Mouse (Mus musculus) granulocyte monocyte progenitor cell, adult 5-6 weeks (primary cell): ENCODE data around the gene Tnc. TPM values are rescaled to one million over a fixed set of nuclear protein-coding genes. Genes with fewer than 3 reads are reported as not detected.

Experiments
- ATAC-seq: replicated peaks from 2 replicates; pipeline ENCODE4 v1.8.0; 2016; ENCODE audit warnings: mild to moderate bottlenecking, moderate TSS enrichment, inconsistent platforms; ENCODE audit not compliant: poor library complexity, severe bottlenecking
- total RNA-seq, 2 experiments: library from RNA; stranded (forward) in 1 of 2; stranded (reverse) in 1 of 2; fragments of 200-712, 200-1000 nt in 1 of 2; fragments of >200 nt in 1 of 2; fragmentation: Nextera tagmentation in 1 of 2; gene quantifications; 2 replicates each; pipeline ENCODE4 v1.2.3; 2014 to 2017

Tnc gene
- total RNA-seq (2014; fragmentation: Nextera tagmentation) (not detected in 2 replicates), total RNA-seq (2017) (0.17 TPM in 1 of 2 replicates, not detected in the other)

DNA sequence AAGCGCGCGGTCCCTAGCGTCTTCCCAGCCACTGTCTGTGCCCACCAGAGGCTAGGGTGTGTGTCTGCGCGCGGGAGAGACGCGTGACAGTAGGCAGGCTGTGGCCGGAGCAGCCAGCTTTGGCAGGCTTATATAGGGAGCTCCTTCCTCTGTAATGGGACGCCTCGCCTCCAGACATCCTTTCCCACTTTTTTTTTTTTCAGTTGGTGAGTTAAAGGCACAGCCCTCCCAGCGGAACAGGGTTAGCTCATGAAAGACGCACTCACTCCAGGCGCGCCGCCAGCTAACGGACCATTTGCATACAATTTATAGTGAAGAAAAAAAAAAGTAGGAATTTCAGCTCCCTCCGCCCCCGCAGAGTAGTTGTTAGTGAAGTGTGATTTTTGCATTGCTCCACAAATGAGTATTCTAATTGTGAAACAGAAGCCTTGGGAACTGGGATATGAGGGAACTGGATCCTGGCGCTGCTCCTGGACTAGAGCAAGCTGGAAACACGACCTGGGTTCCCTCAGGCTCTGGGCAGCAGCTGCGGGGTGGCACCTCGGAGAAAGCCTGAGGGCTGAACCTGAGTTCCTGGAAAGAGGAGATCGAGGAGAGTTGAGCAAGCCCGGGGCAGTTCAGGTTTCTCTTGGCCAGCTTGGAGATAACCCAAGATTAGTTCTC is at the start of gene Tnc:
Gene Tnc (minus strand): TSS at position 185 of the 663 bp plus-strand sequence.
- ATAC-seq = peak; percentile 46; the same call in 1 of the 2 replicates

DNA sequence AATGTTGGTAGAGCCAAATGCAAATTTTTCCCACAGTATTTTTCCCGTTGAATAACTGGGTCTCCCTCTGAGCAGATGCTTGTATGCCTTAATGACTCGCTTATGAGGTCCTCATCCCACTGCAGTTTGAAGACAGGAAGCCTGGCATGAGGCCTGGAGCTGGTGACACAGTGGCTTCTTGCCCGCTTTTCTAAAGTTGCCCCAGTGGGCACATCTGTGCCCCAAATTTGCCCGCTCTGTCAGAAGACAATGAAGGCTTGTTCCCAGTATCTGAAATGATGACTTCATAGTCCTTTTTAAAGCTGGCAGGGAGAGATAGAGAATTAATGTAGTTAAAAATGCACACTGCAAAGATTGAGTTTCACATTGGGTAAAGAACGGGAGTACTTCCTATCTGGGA is 47.4 kb upstream of the Tnc start:
- no peak for ATAC-seq

DNA sequence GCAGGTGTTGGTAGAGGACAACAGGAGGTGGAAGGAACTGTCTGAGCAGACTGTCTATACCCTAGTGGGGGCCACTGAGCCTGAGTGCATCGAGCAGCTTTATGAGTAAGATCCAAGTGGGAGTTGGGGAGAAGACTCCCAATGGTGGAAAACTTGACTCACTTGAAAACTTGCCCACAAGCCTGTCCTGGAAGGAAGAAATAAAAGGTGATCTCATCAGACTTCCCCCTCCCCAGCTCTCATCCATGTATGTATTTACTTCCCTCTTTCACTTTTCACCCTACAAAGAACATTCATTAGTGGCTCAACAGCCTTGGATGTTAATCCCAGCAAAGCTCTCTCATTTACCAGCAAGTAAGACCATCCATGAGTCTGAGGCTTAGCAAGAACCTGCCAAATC is 46.0 kb upstream of the Tnc start:
- ATAC-seq = peak; percentile 50

DNA sequence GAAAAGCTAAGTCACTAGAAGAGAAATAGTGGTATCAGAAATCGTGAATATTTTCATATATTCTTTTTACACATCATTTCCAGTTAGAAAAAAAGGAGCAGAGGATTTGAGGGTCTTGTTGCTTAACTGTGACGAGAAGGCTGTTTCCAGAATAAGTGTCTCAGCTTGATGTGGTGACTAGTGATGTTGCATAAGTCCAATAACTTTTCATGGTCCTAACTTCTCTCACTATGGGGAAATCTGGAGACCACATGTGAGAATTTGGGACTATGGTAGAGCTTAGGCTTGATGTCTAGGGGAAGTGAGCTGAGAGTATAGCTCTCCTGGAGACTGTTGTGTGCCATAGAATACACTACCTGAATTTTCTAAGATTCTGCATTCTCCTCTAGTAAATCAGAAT is 42.6 kb upstream of the Tnc start:
- peak; percentile 60 for ATAC-seq

DNA sequence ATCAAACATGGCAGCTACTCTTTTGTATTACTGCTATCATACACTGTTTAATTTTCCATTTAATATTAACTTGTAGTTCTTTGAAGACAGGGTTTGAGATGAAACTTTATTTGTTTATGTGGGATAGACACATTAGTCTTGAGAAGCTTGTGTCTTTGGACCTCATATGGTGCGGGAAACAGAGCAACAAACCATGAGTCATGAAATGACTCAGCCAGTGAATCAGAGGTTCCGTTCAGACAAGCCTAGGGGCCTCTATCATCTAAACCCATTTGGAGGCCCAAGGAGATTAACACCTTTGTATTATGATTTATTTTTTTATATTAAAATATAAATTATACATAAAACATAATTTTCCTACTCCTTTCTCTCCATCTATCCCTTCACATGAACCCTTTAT is 40.9 kb upstream of the Tnc start:
- ATAC-seq = no peak

DNA sequence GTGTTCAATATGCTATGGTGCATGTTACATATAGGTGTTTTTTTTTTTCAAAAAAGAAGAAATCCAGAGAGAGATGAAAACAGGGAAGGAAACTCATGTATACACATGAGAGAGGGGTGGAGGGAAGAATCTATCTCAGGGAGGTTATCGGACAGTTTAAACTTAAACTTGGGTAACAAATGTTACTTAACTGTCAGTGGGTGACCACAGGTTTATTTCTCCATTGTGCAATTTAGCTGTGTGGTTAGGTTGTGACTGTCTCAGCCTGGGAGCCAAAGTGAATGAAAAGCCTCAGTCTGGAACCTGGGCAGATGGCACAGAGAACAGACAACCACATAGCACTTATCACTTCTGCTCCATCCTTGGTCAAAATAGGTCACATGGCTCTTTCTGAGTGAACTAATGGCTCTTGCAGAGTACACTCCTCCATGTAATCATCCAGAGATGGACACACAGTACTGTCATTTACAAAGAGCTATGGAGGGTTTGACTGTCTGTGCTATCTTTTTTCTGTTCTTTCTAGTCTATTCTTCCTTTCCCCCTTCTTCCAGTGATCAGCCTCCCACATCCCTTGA is 39.3 kb upstream of the Tnc start:
- ATAC-seq = peak; percentile 92

DNA sequence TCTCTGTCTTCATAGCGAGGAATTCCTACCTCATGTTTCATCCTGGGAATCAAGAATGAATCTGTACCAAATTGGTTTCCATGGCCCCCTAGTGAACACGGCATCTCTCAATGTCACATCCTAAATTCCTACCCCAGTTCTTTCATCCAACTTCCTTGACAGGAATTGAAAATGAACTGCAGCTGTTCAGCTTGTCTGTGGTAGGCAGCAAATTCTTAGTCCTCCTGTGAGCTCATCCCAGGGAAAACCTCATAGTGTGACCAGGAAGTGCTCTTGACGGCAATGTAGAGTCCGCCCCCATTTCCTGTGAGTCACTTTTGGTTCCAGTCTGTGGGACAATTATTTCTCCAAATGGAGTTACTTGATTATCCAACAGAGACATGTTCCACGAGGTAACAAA is 37.0 kb upstream of the Tnc start:
- peak; percentile 64 for ATAC-seq

DNA sequence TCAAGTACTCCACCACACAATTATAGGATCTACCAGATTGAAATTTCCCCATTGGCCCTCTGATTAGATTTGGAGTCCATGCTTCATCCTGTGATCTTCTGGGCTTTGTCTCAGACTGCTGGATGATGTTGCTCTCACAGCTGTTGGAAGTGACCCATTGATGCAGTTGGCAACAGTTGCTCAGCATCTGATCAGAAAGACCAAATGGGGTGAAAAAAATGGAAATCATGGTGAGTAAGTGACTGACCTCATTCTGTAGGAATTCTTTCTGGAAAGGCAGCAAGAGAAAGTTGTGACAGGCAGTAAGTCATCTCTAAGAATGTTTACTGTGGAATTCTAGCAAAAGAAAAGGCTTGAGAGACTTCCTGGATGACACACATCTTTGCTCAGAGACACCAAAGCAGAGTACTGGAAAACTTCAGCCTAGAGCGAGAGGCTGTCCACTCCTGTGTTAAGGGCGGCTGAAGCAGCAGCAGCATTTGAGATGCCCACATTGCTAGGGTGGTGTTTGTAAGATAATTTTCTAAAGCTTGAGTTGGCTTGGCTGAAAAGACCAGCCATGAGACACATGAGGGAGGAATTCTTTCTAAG is 31.3 kb upstream of the Tnc start:
- ATAC-seq = no peak

DNA sequence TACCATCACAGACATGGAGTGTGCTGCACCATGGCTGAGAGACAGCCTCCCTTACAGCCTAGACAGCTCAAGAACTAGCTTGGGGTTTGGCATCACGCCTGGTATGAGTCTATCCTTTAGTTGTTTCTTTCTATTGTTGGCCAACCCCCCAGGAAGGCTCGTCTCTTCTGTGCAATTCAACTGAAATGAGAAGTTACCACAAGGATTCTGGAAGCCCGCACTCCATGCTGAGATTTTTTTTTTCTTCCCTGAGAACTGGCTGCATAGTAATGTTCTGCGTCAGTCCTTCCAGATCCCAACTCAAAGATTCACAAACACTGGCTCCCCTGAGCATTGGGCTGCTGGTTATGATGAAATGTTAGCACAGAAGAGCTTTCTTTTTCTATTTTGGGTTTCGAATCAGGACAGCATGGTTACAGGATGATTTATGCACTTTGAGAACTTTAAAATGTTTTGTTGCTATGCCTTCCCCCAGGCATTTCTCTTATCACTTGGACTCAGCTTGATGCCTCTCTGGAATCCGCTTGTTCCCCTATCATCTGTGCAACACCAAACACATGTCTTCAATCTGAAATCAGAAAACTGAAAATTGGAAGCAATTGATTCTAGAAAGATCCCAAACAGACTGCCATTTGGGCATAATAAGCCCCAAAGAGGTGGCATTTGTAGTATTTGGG is 29.7 kb upstream of the Tnc start:
- ATAC-seq = no peak

DNA sequence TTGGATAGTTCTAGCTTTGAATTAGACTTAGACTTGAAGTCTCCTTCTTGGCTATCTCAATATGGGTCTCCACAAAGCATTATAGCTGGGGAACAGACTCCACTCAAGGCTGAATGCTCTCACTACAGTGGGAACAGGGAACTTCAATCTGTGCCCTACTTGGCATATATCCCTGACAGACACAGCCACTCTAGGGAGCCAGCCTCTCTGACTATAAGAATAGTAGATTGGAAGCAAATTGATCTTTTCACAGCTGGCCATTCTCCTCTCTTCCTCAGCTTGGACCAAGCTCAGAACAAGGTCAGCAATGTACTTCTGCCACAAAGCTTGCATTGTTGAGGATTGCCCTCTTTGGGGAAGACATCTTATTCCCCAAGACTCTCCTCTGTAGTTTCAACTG is 27.9 kb upstream of the Tnc start:
- ATAC-seq = no peak

DNA sequence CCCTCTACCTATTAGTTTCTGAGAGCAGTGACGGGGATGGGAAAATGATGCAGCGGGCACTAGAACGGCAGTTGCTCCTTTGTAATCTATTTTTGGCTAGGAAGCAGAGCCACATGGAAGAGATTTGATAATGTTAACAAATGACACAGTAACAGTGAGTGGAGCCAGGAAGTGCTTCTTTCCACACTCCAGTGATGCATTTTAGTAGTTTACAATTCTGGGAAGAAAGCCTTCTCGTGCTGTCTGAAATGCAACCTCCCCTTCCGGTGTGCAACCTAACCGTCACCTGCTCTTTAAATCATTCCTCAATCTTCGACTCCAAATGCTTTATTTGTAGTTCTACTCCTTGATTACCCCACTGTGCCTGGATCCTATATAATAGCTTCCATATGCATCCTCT is 20.6 kb upstream of the Tnc start:
- no peak for ATAC-seq

DNA sequence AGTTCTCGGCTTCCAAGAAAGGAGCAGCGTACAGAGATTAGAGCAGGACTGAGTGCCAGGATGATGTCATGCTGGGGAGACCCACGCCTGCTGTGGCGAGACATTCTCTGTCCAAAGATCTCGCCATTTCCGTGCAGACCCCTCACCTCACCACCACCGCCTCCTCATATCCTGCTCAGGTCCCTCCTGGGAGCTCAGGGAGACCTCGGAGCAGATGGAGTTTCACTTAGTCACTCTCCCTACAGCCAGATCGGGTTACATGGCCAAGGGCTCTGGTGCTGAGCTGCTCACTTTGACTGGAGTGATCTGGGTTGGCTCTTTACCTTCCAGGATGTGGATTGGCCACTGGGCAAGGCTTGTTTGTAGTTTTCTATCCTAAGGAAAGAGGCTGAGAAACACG is 18.5 kb upstream of the Tnc start:
- ATAC-seq = no peak; the same call in 1 of the 2 replicates

DNA sequence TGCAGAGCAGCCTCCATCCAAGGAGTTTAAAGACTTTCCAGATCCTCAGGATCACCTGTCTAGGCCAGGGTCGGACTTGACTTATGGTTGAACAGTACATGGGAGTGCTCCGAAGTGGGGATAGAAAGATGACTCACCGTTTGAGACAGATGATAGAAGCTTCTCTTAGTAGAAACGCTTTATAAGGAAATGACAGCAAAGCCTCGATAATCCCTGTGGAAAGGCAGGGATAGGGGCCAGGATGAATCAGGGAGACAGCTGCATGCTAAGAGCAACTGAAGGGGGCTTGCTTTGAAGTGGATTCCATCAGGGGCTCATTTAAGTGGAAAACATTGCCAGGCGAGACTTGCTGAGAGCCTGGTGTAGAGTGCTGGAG is 12.0 kb upstream of the Tnc start:
- ATAC-seq = no peak

DNA sequence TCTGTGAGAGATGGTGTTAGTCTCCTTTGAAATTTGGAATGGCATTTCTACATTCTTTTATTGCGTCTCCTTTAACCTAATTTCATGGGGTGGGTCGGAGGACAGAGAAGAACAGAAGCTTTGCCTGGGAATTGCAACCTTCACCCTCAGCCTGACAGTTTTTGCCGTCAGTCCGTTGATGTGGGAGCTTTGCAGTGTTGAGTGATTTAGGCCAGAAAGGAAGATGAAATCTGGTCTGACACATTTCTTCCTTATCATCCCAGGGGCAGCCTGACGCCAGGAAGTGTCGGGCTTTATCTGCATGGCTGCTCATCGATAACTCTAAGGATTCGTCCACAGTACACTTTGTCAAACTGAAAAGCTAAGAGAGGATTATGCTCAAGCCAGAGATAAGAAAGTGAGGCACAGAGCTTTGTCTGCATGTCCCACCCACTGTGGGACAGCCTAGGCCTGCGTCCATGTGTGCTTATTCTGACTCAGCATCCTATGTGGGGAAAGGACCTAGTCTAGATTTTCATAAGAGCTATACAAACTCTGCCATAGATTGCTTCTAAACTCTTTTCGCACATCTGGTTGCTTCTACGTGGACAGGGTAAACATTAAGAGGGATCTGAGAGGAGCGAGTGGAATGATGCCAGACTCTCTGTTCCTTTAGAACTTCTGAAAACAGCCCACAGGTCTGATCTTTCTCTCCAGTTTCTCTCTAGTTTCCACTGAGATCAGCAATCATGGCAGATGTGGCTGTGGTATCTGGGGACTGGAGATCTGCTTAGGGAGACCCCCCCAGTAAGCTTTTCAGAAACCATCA is 11.4 kb upstream of the Tnc start:
- ATAC-seq = no peak

DNA sequence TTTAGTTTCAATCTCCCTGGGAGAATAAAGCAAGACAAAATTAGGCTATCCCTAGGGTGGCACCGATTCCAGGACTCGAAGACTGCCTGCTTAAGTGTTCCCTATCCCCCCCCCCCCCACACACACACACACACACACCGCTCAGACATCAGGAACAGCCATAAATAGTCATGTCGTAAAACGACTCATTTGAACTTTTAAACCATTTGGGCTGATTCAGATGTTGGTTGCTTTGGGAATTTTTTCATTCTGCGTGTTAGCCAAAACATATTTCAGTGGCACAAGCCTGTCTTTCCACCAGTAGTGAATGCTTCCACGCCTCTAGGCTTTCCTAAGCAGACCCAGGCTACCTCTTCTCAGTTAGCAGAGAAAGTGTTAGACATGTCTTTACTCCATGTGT is 1.4 kb upstream of the Tnc start:
- ATAC-seq = no peak

DNA sequence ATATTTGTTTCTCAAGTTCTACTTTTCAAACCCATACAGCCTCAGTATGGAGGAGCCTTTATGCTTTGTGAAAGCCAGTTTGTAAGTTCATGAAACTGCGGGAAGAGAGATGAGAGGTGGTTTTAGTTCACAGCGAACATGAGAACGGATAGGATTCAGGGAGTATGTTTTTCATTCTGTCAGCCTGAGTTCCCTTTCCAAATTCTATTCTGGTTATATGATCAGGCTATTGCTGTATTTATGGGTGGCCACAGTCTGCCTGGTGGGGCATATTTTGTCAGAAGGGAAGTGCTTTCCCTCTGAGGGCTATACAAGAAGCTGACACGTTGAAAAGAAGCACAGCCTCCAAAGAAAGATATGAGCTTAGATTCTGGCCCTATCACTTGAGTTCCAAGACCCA is 2.9 kb downstream of the Tnc start:
- ATAC-seq = no peak

DNA sequence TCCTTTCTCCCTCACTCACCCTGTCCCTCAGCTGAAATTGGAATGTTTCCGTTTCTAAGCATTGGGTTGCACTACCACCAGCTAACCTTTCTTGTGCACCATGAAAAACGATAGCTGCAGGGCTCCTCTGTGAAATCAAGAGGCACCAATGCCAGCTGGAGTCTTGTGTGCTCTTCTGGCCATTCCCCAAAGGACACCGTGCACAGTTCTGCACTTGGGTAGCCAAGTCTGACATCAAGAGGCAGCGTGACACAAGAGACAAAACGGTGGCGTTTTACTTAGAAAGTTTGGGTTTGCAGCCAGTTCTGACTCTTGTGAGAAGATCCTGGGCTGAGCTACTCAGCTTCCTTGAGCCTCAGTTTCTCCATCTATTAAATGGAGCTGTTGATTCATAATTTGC is 3.4 kb downstream of the Tnc start:
- no peak for ATAC-seq

DNA sequence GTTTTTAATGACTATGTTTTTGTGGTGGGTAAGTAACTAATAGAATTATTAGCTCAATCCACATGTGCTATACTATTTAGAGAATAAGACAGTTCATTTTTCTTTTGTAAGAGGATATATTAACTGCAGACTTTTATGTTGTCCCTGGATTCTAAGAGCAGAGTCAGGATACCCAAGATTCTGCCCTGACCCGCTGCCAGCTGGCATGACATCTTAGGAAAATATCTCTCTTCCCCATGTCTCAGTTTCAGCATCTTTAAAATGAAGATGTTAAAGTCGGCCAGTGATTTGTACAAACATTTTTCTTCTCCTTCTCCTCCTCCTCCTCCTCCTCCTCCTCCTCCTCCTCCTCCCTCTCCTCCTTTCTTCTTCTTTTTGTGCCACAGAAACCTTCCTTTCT is 7.7 kb downstream of the Tnc start:
- ATAC-seq = no peak

DNA sequence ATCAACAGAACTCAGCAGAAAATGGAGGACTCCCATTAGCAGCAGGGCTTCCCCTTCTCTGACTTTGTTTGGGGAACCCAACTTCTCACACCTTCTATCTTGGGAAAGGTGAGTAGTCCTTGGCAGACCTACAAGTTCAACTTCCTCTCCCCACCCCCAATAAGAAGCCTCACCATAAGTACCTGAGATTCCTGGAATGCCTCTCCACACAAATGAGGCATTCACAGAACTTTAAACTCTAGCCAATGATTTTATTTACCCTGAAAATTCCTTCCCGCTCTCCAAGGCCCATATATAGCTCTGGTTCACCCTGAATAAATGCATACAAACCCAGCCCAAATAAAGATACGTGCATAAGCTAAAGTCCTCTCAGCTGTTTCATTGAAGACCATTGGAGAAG is 9.3 kb downstream of the Tnc start:
- no peak for ATAC-seq

DNA sequence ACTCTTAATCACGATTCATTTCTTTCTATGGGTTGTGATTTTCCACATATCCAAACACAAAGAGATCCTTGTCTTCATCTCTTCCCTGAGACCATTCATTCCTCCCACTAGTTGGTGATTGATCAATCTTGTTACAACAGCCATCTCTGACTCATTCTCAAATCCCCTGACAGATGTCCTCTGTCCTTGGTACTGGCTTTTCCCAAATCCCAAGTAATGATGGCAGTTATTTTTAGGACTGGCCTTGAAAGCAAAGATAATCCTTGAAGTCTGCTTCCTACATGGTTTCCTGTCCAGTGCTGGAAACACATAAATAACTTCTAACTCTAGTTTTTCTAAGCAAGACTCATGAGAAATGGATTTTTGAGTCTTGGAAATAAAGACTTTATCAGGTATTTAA is 12.1 kb downstream of the Tnc start:
- ATAC-seq = no peak

DNA sequence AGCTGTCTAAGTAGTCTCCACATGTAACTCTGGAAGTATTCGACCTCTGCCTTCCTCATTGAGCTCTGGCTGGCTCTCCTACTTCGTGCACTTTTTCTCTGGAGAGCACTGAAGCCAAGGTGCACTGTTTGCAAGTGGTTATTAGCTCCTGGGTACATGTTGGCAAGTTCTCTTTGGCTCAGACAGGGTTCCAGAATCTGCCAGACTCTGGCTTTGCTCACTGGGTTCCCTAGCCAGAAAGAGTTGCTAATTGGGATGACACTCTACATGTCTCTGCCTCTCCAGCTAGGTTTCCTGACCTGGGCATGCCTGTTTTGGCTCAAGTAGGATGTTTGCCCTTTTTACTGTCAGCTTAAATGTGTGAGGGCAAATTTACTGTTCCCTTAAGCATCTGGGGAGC is 13.6 kb downstream of the Tnc start:
- no peak for ATAC-seq
